Mouse (Mus musculus) embryonic facial prominence, embryonic 12.5 days (tissue): ENCODE results near the gene Nbea. TPM values are rescaled to one million over a fixed set of nuclear protein-coding genes. Genes with fewer than 3 reads are reported as not detected.

Experiments used
- ATAC-seq: fragments of 200-750 bp; cut with Nextera tagmentation; 2 replicates; pipeline ENCODE4 v1.8.0; 2017; ENCODE audit not compliant: insufficient number of reproducible peaks, insufficient read depth, low FRiP score, low TSS enrichment
- H3K27ac ChIP-seq: fragments of 300-500 bp; sonication (generic); 2 replicates; pipeline ENCODE4 v1.5.1; 2016; ENCODE audit warnings: mild to moderate bottlenecking
- H3K27me3 ChIP-seq: fragments of 300-500 bp; sonication (generic); 2 replicates; pipeline ENCODE4 v1.6.1; 2016; ENCODE audit warnings: mild to moderate bottlenecking, moderate library complexity
- H3K36me3 ChIP-seq: fragments of 300-500 bp; sonication (generic); 2 replicates; pipeline ENCODE4 v1.6.1; 2016; ENCODE audit warnings: mild to moderate bottlenecking
- H3K4me1 ChIP-seq: fragments of 300-500 bp; sonication (generic); 2 replicates; pipeline ENCODE4 v1.6.1; 2016
- H3K4me2 ChIP-seq: fragments of 300-500 bp; sonication (generic); replicated peaks from 2 replicates; pipeline ENCODE4 v1.6.1; 2016; ENCODE audit warnings: mild to moderate bottlenecking, moderate library complexity
- H3K4me3 ChIP-seq: fragments of 300-500 bp; sonication (generic); 2 replicates; pipeline ENCODE4 v1.5.1; 2016; ENCODE audit warnings: mild to moderate bottlenecking
- H3K9ac ChIP-seq: fragments of 300-500 bp; sonication (generic); 2 replicates; pipeline ENCODE4 v1.6.1; 2016; ENCODE audit warnings: mild to moderate bottlenecking, moderate library complexity
- H3K9me3 ChIP-seq: fragments of 300-500 bp; sonication (generic); 2 replicates; pipeline ENCODE4 v1.6.1; 2016; ENCODE audit warnings: mild to moderate bottlenecking, moderate library complexity
- WGBS: fragments of 180-500 bp; shearing (Covaris S2); methylation state at CpG from one replicate; pipeline ENCODE4 v1.1.7; 2016; 5-methylcytosine and 5-hydroxymethylcytosine counted together
- polyA plus RNA-seq: library from polyadenylated mRNA; unstranded; fragments of >200 nt; fragmentation: Nextera tagmentation; extraction: Ambion mirVana; gene quantifications from 2 replicates; pipeline ENCODE4 v1.2.1, GENCODE M21; 2016

Nbea gene
- polyA plus RNA-seq, 1 experiment from 2014 or later: 24.2 TPM

GRCm38 (mm10) chr3:56116647-56117046, 66.9 kb downstream of the Nbea start:
- Histone ChIP-seq H3K9ac (no peak overlapping the region), H3K27me3 (no peaks in the 10 kb centered on the region), H3K4me3 (no peak overlapping the region), H3K27ac (no peak overlapping the region), H3K4me1 (no peaks in the 10 kb centered on the region), H3K36me3 (no peaks in the 10 kb centered on the region), H3K9me3 (no peaks in the 10 kb centered on the region), H3K4me2 (no peak overlapping the region)
- ATAC-seq: no peak

GRCm38 (mm10) chr3:56108101-56108500, 75.4 kb downstream of the Nbea start:
- no peaks in the 10 kb centered on the region for H3K4me1 ChIP-seq
- no peak overlapping the region for H3K4me2 ChIP-seq
- no peaks in the 10 kb centered on the region for H3K9me3 ChIP-seq
- H3K9ac ChIP-seq: no peak overlapping the region
- ATAC-seq: no peak
- H3K36me3 ChIP-seq: no peaks in the 10 kb centered on the region
- H3K4me3 ChIP-seq: no peak overlapping the region
- WGBS: 80% methylated on average over 2 of the region's 2 CpGs
- H3K27me3 ChIP-seq: no peaks in the 10 kb centered on the region
- H3K27ac ChIP-seq: no peak overlapping the region

GRCm38 (mm10) chr3:56097105-56097504, 86.4 kb downstream of the Nbea start:
- Histone ChIP-seq H3K9me3 (no peaks in the 10 kb centered on the region), H3K36me3 (no peaks in the 10 kb centered on the region), H3K27me3 (no peaks in the 10 kb centered on the region), H3K9ac (no peak overlapping the region), H3K27ac (no peak overlapping the region), H3K4me3 (no peak overlapping the region), H3K4me1 (peaks cover 6% of the 10 kb centered on the region), H3K4me2 (no peak overlapping the region)
- WGBS: 15% methylated on average over 5 of the region's 5 CpGs
- no peak for ATAC-seq

GRCm38 (mm10) chr3:56079015-56079612, 104.4 kb downstream of the Nbea start:
- Histone ChIP-seq H3K9ac (no peak overlapping the region), H3K4me1 (no peaks in the 10 kb centered on the region), H3K36me3 (0 out of 2 replicates have a peak, but pooled peaks cover 3% of the 10 kb centered on the region), H3K4me3 (no peak overlapping the region), H3K9me3 (no peaks in the 10 kb centered on the region), H3K27ac (no peak overlapping the region), H3K4me2 (no peak overlapping the region), H3K27me3 (no peaks in the 10 kb centered on the region)
- ATAC-seq: no peak
- 91% methylated on average over 1 of the region's 1 CpGs for WGBS

GRCm38 (mm10) chr3:56067849-56068248, 115.7 kb downstream of the Nbea start:
- no peak overlapping the region for H3K9ac ChIP-seq
- no peaks in the 10 kb centered on the region for H3K4me1 ChIP-seq
- H3K4me2 ChIP-seq: no peak overlapping the region
- no peak for ATAC-seq
- H3K27ac ChIP-seq: no peak overlapping the region
- no peaks in the 10 kb centered on the region for H3K9me3 ChIP-seq
- 90% methylated on average over 6 of the region's 6 CpGs for WGBS
- no peak overlapping the region for H3K4me3 ChIP-seq
- no peaks in the 10 kb centered on the region for H3K27me3 ChIP-seq
- peaks cover 3% of the 10 kb centered on the region; the same call in 1 of the 2 replicates for H3K36me3 ChIP-seq

GRCm38 (mm10) chr3:56066360-56067040, 117.0 kb downstream of the Nbea start:
- Histone ChIP-seq H3K9me3 (no peaks in the 10 kb centered on the region), H3K27ac (no peak overlapping the region), H3K9ac (no peak overlapping the region), H3K4me3 (no peak overlapping the region), H3K36me3 (peaks cover 3% of the 10 kb centered on the region; the same call in 1 of the 2 replicates), H3K27me3 (no peaks in the 10 kb centered on the region), H3K4me1 (no peaks in the 10 kb centered on the region), H3K4me2 (no peak overlapping the region)
- ATAC-seq: no peak
- WGBS: 74% methylated on average over 1 of the region's 1 CpGs

- no peak overlapping the region for H3K4me3 ChIP-seq
- H3K4me2 ChIP-seq: no peak overlapping the region
- no peak for ATAC-seq
Measured at GRCm38 (mm10) chr3:56065234-56065633, 118.3 kb downstream of the Nbea start.

GRCm38 (mm10) chr3:56045659-56046336, 137.7 kb downstream of the Nbea start:
- H3K9ac ChIP-seq: no peak overlapping the region
- H3K27ac ChIP-seq: no peak overlapping the region
- no peaks in the 10 kb centered on the region for H3K9me3 ChIP-seq
- no peak overlapping the region for H3K4me3 ChIP-seq
- no peaks in the 10 kb centered on the region for H3K27me3 ChIP-seq
- no peaks in the 10 kb centered on the region for H3K4me1 ChIP-seq
- WGBS: 92% methylated on average over 5 of the region's 5 CpGs
- no peak overlapping the region for H3K4me2 ChIP-seq
- no peak for ATAC-seq
- no peaks in the 10 kb centered on the region for H3K36me3 ChIP-seq

More at GRCm38 (mm10) chr3:56065234-56065633, 118.3 kb downstream of the Nbea start:
- Histone ChIP-seq H3K9me3 (no peaks in the 10 kb centered on the region), H3K36me3 (peaks cover 3% of the 10 kb centered on the region; the same call in 1 of the 2 replicates), H3K9ac (no peak overlapping the region), H3K27me3 (no peaks in the 10 kb centered on the region), H3K27ac (no peak overlapping the region), H3K4me1 (no peaks in the 10 kb centered on the region)
- WGBS: 88% methylated on average over 4 of the region's 4 CpGs

- Histone ChIP-seq H3K36me3 (no peaks in the 10 kb centered on the region), H3K4me1 (no peaks in the 10 kb centered on the region), H3K27me3 (no peaks in the 10 kb centered on the region), H3K9me3 (no peaks in the 10 kb centered on the region), H3K27ac (no peak overlapping the region), H3K4me2 (no peak overlapping the region), H3K4me3 (no peak overlapping the region), H3K9ac (no peak overlapping the region)
- no peak for ATAC-seq
- WGBS: 83% methylated on average over 1 of the region's 1 CpGs
Measured at GRCm38 (mm10) chr3:56043091-56043490, 140.4 kb downstream of the Nbea start.

- Histone ChIP-seq H3K4me3 (no peak overlapping the region), H3K4me1 (no peaks in the 10 kb centered on the region), H3K4me2 (no peak overlapping the region), H3K9me3 (no peaks in the 10 kb centered on the region), H3K27ac (no peak overlapping the region), H3K27me3 (no peaks in the 10 kb centered on the region), H3K36me3 (no peaks in the 10 kb centered on the region), H3K9ac (no peak overlapping the region)
- 88% methylated on average over 1 of the region's 1 CpGs for WGBS
- no peak for ATAC-seq
Measured at GRCm38 (mm10) chr3:56039494-56039893, 144.0 kb downstream of the Nbea start.

GRCm38 (mm10) chr3:56034596-56034995, 148.9 kb downstream of the Nbea start:
- Histone ChIP-seq H3K4me3 (no peak overlapping the region), H3K9me3 (no peaks in the 10 kb centered on the region), H3K27me3 (no peaks in the 10 kb centered on the region), H3K4me2 (no peak overlapping the region), H3K4me1 (no peaks in the 10 kb centered on the region), H3K27ac (no peak overlapping the region), H3K36me3 (peaks cover 4% of the 10 kb centered on the region; the same call in 1 of the 2 replicates), H3K9ac (no peak overlapping the region)
- ATAC-seq: no peak
- 92% methylated on average over 3 of the region's 3 CpGs for WGBS

GRCm38 (mm10) chr3:56018494-56018893, 165.0 kb downstream of the Nbea start:
- WGBS: 73% methylated on average over 3 of the region's 3 CpGs
- Histone ChIP-seq H3K27ac (no peak overlapping the region), H3K9ac (no peak overlapping the region), H3K36me3 (peaks cover 15% of the 10 kb centered on the region), H3K27me3 (no peaks in the 10 kb centered on the region), H3K4me1 (no peaks in the 10 kb centered on the region), H3K4me2 (no peak overlapping the region), H3K4me3 (no peak overlapping the region), H3K9me3 (no peaks in the 10 kb centered on the region)
- ATAC-seq: no peak
